Mouse (Mus musculus) C2C12 (cell line): ENCODE results near the gene Spata17. TPM values are rescaled to one million over a fixed set of nuclear protein-coding genes. Genes with fewer than 3 reads are reported as not detected.

Experiments
- H3K27me3 ChIP-seq: one replicate; pipeline ENCODE4 v1.6.1; 2011; ENCODE audit not compliant: control insufficient read depth, insufficient read depth, insufficient read length
- H3K36me3 ChIP-seq: one replicate; pipeline ENCODE4 v1.6.1; 2011; ENCODE audit not compliant: control insufficient read depth, insufficient read depth
- H3K4me3 ChIP-seq: one replicate; pipeline ENCODE4 v1.5.1; 2011; ENCODE audit warnings: mild to moderate bottlenecking, control low read depth; ENCODE audit not compliant: poor library complexity, insufficient read depth, severe bottlenecking
- H3K79me2 ChIP-seq: one replicate; pipeline ENCODE4 v1.6.1; 2011; ENCODE audit not compliant: control insufficient read depth, insufficient read depth
- H3K79me3 ChIP-seq: one replicate; pipeline ENCODE4 v1.6.1; 2011; ENCODE audit warnings: low read depth, control low read depth
- H3ac ChIP-seq: one replicate; pipeline ENCODE3; 2011; ENCODE audit warnings: low read depth; ENCODE audit not compliant: control insufficient read depth, insufficient read length
- CEBPB ChIP-seq: IDR thresholded peaks from one replicate; pipeline ENCODE4 v1.6.1; 2011; ENCODE audit warnings: low read depth, mild to moderate bottlenecking, control low read depth, moderate library complexity
- CTCF ChIP-seq: IDR thresholded peaks from one replicate; pipeline ENCODE4 v1.5.1; 2011; ENCODE audit not compliant: control insufficient read depth, insufficient read depth, insufficient read length
- FOSL1 ChIP-seq: IDR thresholded peaks from one replicate; pipeline ENCODE4 v1.8.0; 2011; ENCODE audit warnings: mild to moderate bottlenecking, low read length; ENCODE audit not compliant: poor library complexity, insufficient read depth, severe bottlenecking
- MAX ChIP-seq: IDR thresholded peaks from one replicate; pipeline ENCODE4 v1.6.1; 2011; ENCODE audit warnings: mild to moderate bottlenecking, control low read depth
- MYOD1 ChIP-seq: IDR thresholded peaks from one replicate; pipeline ENCODE4 v1.6.1; 2011; ENCODE audit warnings: low read depth; ENCODE audit not compliant: control insufficient read depth, insufficient read length
- MYOG ChIP-seq: IDR thresholded peaks from one replicate; pipeline ENCODE4 v1.6.1; 2011; ENCODE audit not compliant: control insufficient read depth, insufficient read length; ENCODE audit errors: extremely low read depth
- USF1 ChIP-seq: IDR thresholded peaks from one replicate; pipeline ENCODE4 v1.6.1; 2011; ENCODE audit warnings: low read depth, mild to moderate bottlenecking, control low read depth, moderate library complexity
- polyA plus RNA-seq: library from polyadenylated mRNA; unstranded; fragments of >200 nt; fragmentation: generic; extraction: Trizol; gene quantifications from one replicate; pipeline ENCODE4 v1.2.1, GENCODE M21; 2012; ENCODE audit warnings: missing spikeins

The Spata17 gene
- polyA plus RNA-seq, 1 experiment: 0.08 TPM

DNA sequence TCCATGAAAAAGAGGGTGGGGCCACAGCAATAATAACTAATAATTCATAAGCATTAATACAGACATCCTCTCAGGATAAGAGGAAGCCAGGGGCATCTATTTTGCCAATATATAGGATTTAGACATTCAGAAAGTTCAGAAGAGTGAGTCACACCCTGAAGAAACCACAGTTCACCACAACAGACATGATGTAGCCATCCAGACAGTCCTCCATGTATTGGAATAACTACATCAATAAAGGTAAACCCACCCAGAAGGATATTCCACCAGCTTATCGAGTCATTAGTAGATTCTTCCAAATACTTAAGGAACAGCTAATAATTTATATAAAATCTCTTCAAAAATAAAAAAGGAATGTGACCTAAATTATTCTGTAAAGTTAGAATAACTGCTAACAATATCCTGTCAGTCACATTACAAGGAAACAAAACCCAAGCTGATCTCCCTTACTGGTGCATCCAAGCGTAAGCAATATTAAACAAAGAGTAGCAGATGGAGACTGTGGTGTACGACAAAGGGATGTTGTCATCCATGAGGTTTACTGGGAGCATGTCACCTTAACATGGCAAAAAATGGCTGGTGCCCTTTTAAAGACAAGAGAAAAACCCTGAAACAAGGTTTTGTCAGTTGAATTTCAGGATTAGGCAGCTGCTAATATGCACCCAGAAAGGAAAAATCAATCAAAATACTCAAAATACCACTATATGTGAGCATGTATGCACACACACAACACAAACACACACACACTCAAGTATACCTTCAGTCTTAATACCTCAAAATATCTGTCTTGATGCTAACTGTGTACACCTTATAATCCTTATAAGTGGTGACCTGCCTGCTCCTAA is 138.8 kb downstream of the Spata17 start:
- Histone ChIP-seq H3K79me3 (no peaks in the 10 kb centered on the region), H3K36me3 (no peaks in the 10 kb centered on the region), H3K79me2 (no peaks in the 10 kb centered on the region), H3K27me3 (no peaks in the 10 kb centered on the region), H3K4me3 (no peak overlapping the region), H3ac (no peak overlapping the region)
- no peak for TF ChIP-seq MAX
- TF ChIP-seq MYOG: no peak
- no peak for TF ChIP-seq CTCF
- no peak for TF ChIP-seq FOSL1
- no peak for TF ChIP-seq CEBPB
- TF ChIP-seq USF1: no peak
- TF ChIP-seq MYOD1: no peak

DNA sequence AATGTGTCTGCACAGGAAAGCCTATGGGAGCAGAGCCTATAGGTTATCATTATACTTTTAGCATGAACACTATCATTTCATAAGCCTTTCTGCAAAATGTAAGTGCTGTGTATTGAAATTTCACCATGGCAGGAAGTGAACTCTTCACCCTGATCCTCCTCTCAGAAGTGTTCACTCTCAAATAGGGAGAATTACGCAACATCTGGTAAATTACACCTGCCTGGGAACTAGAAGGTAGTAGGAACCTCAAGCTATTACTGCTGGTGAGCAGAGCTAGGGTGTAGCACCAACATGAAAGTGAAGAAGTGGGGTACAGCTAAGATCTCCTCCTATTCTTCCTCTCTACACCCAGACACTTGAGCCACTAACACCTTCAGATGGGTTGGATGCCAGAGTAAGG is 155.4 kb downstream of the Spata17 start:
- H3K36me3 ChIP-seq: no peaks in the 10 kb centered on the region
- no peak overlapping the region for H3K4me3 ChIP-seq
- H3K79me2 ChIP-seq: no peaks in the 10 kb centered on the region
- H3K79me3 ChIP-seq: no peaks in the 10 kb centered on the region
- H3K27me3 ChIP-seq: no peaks in the 10 kb centered on the region
- no peak overlapping the region for H3ac ChIP-seq
- no peak for TF ChIP-seq USF1
- no peak for TF ChIP-seq CEBPB
- no peak for TF ChIP-seq CTCF
- no peak for TF ChIP-seq FOSL1

DNA sequence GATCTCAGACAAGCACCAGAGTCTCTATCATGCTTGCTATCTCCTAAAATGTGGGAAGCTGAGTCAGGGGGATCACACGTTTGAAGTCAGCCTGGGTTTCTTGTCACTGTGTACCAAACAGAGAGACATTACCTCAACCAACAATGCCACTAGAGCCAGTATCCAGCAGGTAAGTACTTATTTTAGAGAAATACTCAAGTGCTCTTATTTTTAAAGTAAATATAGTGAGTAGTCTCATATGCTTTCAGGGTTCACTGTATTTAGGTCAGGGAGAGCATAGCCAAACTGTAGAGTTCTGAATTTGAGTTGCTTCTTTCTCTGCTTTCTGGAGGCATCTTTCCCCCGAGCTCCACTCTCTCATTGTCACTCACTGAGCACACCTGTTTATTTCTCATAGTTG is 160.9 kb downstream of the Spata17 start:
- Histone ChIP-seq H3K36me3 (no peaks in the 10 kb centered on the region), H3K79me3 (no peaks in the 10 kb centered on the region), H3ac (no peak overlapping the region), H3K4me3 (no peak overlapping the region), H3K79me2 (no peaks in the 10 kb centered on the region), H3K27me3 (no peaks in the 10 kb centered on the region)
- TF ChIP-seq USF1 (no peak), MAX (no peak), FOSL1 (no peak), MYOD1 (no peak), CEBPB (no peak), MYOG (no peak), CTCF (no peak)

DNA sequence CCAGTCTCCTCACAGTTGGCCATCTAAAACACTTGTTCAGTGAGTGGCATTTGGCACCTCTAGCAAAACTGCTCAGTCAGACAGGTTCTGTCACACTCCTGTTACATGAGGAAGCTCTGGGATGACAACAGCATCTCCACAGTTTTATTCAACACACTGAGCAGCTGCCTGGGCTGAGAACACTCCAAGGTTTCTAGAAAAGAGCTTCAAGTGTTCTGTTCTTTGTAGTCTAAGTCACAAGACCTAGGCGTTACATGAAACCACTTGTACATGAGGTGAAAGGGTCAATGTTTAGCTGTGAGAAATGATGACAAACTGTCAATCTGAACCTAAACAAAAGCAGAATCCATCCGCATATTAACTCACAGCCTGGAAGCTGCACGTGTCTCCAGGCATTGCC is 161.4 kb downstream of the Spata17 start:
- Histone ChIP-seq H3ac (no peak overlapping the region), H3K4me3 (no peak overlapping the region), H3K79me2 (no peaks in the 10 kb centered on the region), H3K79me3 (no peaks in the 10 kb centered on the region), H3K27me3 (no peaks in the 10 kb centered on the region), H3K36me3 (no peaks in the 10 kb centered on the region)
- TF ChIP-seq FOSL1 (no peak), MYOD1 (no peak), CEBPB (no peak), CTCF (no peak), USF1 (no peak)

- TF ChIP-seq MAX (no peak), CTCF (no peak), MYOD1 (no peak), FOSL1 (no peak), MYOG (no peak), CEBPB (no peak), USF1 (no peak)
- H3K27me3 ChIP-seq: no peaks in the 10 kb centered on the region
- no peaks in the 10 kb centered on the region for H3K79me2 ChIP-seq
- H3K4me3 ChIP-seq: no peak overlapping the region
- no peaks in the 10 kb centered on the region for H3K79me3 ChIP-seq
- H3ac ChIP-seq: no peak overlapping the region
- H3K36me3 ChIP-seq: no peaks in the 10 kb centered on the region
Measured at GRCm38 (mm10) chr1:187052532-187052931, 162.7 kb downstream of the Spata17 start.

DNA sequence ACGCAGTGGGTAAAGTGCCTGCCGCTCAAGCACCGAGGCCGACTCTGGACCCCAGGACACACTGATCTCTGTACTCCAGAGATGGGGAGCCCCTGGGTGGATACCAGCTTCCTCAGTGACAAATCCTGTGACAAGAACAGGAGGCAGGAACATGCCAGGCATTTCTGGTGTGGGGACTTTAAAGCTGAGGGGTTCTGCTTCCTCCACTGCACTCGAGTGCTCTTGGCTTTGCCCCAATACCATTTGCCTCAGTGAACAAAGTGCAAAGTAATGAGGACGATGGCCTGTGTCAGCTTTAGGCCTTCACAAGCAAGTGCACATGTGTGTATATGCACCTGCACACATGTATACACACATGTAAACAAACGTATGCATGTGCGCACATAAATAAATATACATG is 164.0 kb downstream of the Spata17 start:
- Histone ChIP-seq H3ac (no peak overlapping the region), H3K79me3 (no peaks in the 10 kb centered on the region), H3K36me3 (no peaks in the 10 kb centered on the region), H3K27me3 (no peaks in the 10 kb centered on the region), H3K79me2 (no peaks in the 10 kb centered on the region), H3K4me3 (no peak overlapping the region)
- TF ChIP-seq USF1 (no peak), MAX (no peak), CEBPB (no peak), MYOD1 (no peak), FOSL1 (no peak), CTCF (no peak), MYOG (no peak)
